Mouse (Mus musculus) macrophage (primary cell): ENCODE results near the gene Svbp. TPM values are rescaled to one million over a fixed set of nuclear protein-coding genes. Genes with fewer than 3 reads are reported as not detected.

Experiments
- H3K27ac ChIP-seq: fragments of 350-480 bp; formaldehyde crosslinking; 2 replicates; pipeline ENCODE4 v1.9.0; 2021
- H3K36me3 ChIP-seq: fragments of 350-480 bp; formaldehyde crosslinking; 2 replicates; pipeline ENCODE4 v1.9.0; 2021; ENCODE audit errors: inconsistent target
- H3K4me3 ChIP-seq: fragments of 350-480 bp; formaldehyde crosslinking; 2 replicates; pipeline ENCODE4 v1.9.0; 2021; ENCODE audit errors: inconsistent target
- H3K79me2 ChIP-seq: fragments of 350-480 bp; formaldehyde crosslinking; 2 replicates; pipeline ENCODE4 v1.9.0; 2021; ENCODE audit errors: inconsistent target
- WGBS: methylation state at CpG from one replicate; pipeline ENCODE4 v1.1.7; 2026; ENCODE audit warnings: inconsistent platforms; ENCODE audit not compliant: missing documents; 5-methylcytosine and 5-hydroxymethylcytosine counted together
- polyA plus RNA-seq: library from polyadenylated mRNA; stranded (reverse); fragments of 250-400 nt; gene quantifications from 3 replicates; pipeline ENCODE4 v1.2.4, GENCODE M21; 2018; ENCODE audit warnings: inconsistent platforms
- total RNA-seq, 78 experiments: library from RNA; depleted of rRNA; stranded (reverse); fragments of 250-400 nt; gene quantifications; 1 replicate in 9 of 78; 2 replicates in 24 of 78; 3 replicates in 43 of 78; 4 replicates in 2 of 78; pipeline ENCODE4 v1.2.4; 2018; ENCODE audit warnings: inconsistent platforms in 56 of 78

Svbp gene
- total RNA-seq (2018; cell fraction: chromatin; rRNA removed): 10 to 100 TPM in 1 of 26 experiments, 1 to 10 TPM in 19, not detected in 6; 1.4 to 10.4 (median 3.1) TPM
- 10 to 100 TPM; 18.2 to 57.1 (median 31.6) TPM for total RNA-seq (2018; cell fraction: cytosol; rRNA removed)
- total RNA-seq (2018; cell fraction: nucleus; rRNA removed): 10 to 100 TPM in 10 of 26 experiments, 1 to 10 TPM in 16; 1.1 to 16.9 (median 7.9) TPM
- 6.9 to 28.4 TPM (median 27.3 TPM) in 3 replicates for polyA plus RNA-seq

DNA sequence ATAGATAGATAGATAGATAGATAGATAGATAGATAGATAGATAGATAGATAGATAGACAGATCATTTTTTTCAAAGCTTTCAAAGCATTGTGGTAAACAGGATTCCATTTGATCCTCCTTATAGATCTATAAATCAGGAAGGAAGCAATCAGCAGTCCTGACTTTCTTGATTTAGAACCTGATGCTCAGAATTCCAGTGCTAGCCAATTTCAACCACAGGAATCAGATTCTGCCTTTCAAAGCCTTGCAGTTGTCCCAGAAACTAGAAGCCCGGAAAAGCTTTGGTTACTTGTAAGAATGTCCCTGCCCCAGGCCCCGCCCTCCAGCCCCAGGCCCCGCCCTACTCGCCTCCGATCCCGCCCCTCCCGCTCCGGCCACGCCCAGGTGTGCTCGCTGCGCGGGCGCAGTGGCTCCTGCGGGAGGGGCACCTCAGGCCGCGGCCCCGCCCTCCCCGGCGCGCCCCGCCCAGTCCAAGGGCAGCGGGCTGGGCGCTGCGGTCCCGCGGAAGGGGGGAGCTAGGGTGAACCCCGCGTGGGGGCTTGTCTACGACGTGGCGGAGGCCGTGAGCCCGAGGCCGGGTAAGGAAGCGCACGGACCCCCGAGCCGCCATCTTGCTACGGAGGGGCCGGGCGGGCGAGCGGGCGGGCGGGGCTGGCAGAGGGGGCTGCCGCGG lies at the start of gene Svbp:
Svbp (plus strand) TSS at position 398 of the 673 bp plus-strand sequence.
- Histone ChIP-seq H3K36me3 (no peaks in the 10 kb centered on the region; the same call in 1 of the 2 replicates), H3K79me2 (no peaks in the 10 kb centered on the region), H3K4me3 (peak within 1 kb of the TSS; percentile 49), H3K27ac (no peak within 1 kb of the TSS)
- under 1% methylated on average over 41 of the region's 47 CpGs for WGBS

DNA sequence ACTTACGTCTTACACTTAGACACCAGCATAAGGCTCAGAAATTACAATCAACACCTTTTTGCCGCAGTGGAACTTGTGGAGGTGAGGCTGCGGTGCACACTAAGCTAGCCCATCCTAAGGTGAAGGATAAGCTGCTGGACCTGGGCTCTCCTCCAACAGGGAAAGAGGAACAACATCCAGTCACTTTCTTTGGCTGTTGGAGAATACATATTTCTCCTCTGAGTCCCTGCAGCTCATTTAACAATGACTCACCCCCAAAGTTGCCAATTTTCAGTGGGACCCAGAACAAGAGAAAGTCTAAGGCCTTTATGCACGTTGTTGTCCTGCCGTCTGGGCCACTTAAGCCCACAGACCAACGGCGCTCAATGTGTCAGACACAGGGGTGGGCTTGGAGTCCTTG lies 48.3 kb upstream of the Svbp start:
- Histone ChIP-seq H3K79me2 (no peaks in the 10 kb centered on the region), H3K36me3 (no peaks in the 10 kb centered on the region), H3K27ac (no peak overlapping the region), H3K4me3 (no peak overlapping the region)
- 92% methylated on average over 7 of the region's 7 CpGs for WGBS

DNA sequence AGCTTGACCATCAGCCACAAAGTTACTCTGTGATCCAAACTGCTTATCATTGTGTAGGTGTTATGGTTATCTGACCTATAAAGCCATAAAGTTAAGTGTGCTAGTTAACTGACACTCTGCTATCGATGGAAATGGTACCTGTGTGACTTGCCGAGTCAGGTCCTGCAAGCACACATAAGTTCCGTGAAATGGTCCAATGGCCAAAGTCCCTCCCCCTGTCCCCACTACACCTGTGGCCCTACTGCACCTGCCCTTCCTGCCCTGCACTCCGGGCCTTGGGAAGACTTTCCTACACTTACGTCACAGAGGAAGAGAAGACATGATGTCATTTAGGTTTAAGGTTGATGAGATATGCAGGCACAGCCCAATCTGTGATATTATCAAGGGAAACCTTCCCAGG lies 47.8 kb upstream of the Svbp start:
- no peak overlapping the region for H3K27ac ChIP-seq
- no peaks in the 10 kb centered on the region for H3K36me3 ChIP-seq
- H3K4me3 ChIP-seq: no peak overlapping the region
- H3K79me2 ChIP-seq: no peaks in the 10 kb centered on the region
- 93% methylated on average over 5 of the region's 5 CpGs for WGBS

DNA sequence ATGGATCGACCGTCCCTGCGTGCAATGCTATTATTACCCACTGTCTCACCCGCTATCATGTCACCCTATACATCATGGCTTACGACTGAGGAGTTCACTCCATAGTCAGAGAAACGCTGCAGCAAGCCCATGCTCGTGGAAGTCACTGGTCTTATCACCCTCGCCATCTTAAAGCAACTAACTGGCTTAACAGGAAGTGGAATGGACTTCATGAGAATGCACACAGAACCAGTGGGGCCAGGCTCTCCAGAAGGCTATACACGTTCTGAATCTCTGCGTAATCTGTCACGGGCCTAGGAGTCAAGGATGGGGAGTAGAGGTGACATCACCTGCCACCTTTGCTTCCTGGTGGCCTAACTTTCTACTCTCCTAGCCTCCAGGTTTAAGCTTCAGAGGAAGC lies 46.4 kb upstream of the Svbp start:
- 81% methylated on average over 11 of the region's 11 CpGs for WGBS

DNA sequence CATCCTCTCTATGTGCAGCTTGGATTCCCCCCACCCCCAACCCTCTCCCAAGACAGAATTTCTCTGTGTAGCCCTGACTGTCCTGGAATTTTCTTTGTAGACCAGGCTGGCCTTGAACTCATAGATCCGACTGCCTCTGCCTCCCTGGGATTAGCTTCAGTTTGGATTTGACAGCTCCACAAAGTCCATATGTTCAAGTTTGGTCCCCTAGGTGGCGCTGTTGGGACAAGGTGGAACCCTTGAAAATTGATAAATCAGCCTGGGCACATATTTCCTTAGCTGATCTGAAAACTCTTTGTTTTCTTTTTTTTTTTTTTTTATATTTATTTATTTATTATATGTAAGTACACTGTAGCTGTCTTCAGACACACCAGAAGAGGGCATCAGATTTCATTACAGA lies 37.9 kb upstream of the Svbp start:
- Histone ChIP-seq H3K4me3 (no peak overlapping the region), H3K36me3 (no peaks in the 10 kb centered on the region), H3K27ac (no peak overlapping the region), H3K79me2 (no peaks in the 10 kb centered on the region)
- 29% methylated on average over 2 of the region's 2 CpGs for WGBS

More for the DNA sequence above, 46.4 kb upstream of the Svbp start:
- H3K36me3 ChIP-seq: no peaks in the 10 kb centered on the region
- no peak overlapping the region for H3K27ac ChIP-seq
- no peak overlapping the region for H3K4me3 ChIP-seq
- no peaks in the 10 kb centered on the region for H3K79me2 ChIP-seq

DNA sequence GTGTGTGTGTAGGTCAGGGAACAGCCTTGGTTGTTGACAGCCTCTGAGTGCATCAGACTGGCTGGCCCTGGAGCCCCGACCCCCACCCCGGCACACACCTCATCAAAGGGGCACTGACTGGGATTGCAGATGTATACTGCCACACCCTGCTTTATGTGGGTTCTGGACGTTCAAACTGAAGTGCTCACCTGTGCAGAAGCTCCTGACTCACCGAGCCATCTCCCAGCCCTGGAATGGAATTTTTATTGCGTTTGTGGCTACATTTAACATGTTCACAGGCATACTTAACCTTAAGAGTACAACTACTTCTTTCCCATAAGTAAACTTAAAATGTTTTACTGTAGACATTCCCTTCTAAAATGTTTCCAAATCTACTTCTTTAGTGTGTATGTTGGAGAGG lies 37.2 kb upstream of the Svbp start:
- Histone ChIP-seq H3K79me2 (no peaks in the 10 kb centered on the region), H3K4me3 (no peak overlapping the region), H3K27ac (no peak overlapping the region), H3K36me3 (no peaks in the 10 kb centered on the region)
- 83% methylated on average over 5 of the region's 5 CpGs for WGBS

DNA sequence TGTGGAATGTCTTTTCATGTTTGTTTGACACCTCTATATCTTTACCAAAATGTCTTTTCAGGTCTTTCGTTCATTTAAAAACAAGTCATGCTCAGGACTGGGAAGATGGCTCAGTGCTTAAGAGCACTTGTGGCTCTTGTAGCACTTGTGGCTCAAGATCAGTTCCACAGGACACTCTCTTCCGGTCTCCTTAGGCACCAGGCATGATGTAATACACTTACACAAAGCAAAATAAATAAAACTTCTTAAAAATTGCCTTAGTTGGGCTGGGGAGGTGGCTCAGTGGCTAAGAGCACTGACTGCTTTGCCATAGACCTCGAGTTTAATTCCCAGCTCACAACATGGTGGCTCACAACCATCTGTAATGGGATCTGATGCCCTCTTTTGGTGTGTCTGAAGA lies 33.7 kb upstream of the Svbp start:
- no peak overlapping the region for H3K27ac ChIP-seq
- H3K4me3 ChIP-seq: no peak overlapping the region
- 90% methylated on average over 3 of the region's 3 CpGs for WGBS
- H3K79me2 ChIP-seq: no peaks in the 10 kb centered on the region
- no peaks in the 10 kb centered on the region for H3K36me3 ChIP-seq

DNA sequence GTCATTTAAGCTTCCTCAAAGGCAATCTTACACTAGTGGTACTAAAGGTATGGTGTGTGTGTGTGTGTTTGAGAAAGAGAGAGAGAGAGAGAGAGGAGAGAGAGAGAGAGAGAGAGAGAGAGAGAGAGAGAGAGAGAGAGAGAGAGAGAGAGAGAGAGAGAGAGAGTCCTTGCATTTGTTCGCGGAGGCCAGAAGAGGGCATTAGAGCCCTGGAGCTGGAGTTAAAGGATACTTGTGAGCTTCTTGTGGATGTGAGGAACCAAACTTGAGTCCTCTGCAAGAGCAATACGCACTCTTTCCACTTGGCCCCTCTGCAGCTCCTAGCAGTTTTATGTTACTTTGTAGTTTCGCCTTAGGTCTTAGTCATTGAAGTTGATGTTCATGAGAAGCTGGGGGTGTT lies 32.1 kb upstream of the Svbp start:
- Histone ChIP-seq H3K4me3 (no peak overlapping the region), H3K79me2 (no peaks in the 10 kb centered on the region), H3K27ac (no peak overlapping the region), H3K36me3 (no peaks in the 10 kb centered on the region)
- WGBS: 96% methylated on average over 2 of the region's 4 CpGs

DNA sequence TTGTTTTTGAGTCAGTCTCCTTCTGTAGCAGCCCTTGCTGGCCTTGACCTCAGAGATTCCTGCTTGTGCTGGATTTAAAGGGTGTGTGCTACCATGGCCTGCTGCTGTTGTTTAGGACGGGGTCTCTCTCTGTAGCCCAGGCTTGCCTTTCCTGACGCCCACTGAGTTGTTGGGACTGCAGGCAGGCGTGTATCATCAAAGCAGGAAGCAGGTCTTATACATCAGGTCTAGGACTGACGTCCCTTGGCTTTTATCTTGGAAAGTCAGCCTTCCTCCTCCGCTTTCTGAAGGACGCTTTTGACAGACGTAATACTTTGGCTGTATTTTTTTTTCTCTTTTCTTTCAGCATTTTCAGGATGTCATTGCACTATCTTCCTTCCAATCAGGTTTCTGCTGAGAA lies 29.2 kb upstream of the Svbp start:
- H3K36me3 ChIP-seq: no peaks in the 10 kb centered on the region; the same call in 1 of the 2 replicates
- H3K27ac ChIP-seq: no peak overlapping the region
- H3K79me2 ChIP-seq: no peaks in the 10 kb centered on the region
- no peak overlapping the region for H3K4me3 ChIP-seq
- WGBS: 78% methylated on average over 7 of the region's 7 CpGs

DNA sequence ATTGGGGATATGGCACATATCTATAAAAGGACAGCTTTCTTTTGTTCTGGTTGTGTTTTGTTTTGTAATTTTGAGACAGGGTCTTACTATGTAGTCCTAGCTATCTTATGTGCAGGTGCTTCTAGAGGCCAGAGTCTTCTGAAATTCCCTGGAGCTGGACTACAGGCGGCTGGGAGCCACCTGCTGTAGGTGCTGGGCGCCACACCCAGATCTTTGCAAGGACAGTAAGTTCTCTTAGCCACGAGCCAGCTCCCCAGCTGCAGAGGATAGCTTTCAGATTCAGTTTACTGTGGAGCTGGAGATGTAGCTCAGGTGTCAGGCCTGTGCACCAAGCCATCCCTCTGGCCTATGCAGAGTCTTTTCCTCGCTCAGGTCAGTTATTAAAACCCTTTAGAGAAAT lies 28.0 kb upstream of the Svbp start:
- H3K4me3 ChIP-seq: no peak overlapping the region
- H3K27ac ChIP-seq: no peak overlapping the region
- 91% methylated on average over 4 of the region's 4 CpGs for WGBS
- no peaks in the 10 kb centered on the region; the same call in 1 of the 2 replicates for H3K36me3 ChIP-seq
- no peaks in the 10 kb centered on the region for H3K79me2 ChIP-seq

DNA sequence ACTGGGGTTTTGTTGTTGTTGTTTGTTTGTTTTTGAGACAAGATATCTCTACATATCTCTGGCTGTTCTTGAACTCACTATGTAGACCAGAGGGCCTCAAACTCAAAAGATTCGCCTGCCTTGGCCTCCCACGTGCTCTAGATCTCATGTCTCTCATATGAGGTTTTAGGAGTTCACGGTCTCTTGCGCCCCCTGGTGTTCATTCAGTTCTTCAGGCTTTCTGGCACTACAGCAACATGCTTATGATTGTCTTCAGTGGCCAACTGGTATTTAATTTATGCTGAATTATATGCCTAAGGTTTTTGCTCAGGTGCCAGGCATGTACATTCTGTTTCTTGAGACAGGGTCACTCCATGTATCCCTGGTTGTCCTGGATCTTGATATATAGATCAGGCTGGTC lies 27.4 kb upstream of the Svbp start:
- Histone ChIP-seq H3K36me3 (no peaks in the 10 kb centered on the region; the same call in 1 of the 2 replicates), H3K79me2 (no peaks in the 10 kb centered on the region), H3K4me3 (no peak overlapping the region), H3K27ac (no peak overlapping the region)
- 2% methylated on average over 4 of the region's 4 CpGs for WGBS

DNA sequence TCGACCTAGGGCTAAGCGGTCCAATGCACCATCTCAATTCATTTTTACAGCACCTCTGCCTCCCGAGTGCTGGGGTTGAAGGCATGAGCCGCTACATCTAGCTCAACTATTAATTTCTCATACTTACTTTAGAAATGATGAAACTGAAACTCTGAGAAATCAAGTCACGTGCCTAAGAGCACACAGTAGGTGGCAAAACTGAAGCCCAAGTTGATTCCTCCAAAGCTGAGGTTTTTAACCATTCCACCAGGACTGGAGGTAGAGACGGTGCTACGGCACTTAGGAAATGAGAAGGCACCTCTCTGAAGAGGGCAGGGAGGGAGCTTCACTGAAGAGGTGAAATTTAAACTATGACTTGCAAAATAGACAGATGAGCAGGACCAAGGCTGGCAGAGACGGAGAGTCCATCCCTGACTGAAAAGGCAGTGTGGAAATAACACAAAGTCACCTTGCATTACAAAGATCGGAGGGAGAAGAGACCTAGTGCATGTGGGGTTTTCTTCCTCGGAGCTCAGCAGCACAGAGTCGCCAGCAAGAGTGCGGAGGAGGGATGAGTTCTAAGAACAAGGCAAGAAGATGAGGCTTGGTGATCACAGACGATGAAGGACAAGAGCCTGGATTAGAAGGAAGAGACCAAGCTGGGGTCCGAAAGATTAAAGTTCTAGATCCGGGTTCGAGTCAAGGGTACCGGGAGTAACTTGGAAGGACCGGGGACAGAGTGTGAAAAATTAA lies 22.0 kb upstream of the Svbp start:
- H3K36me3 ChIP-seq: no peaks in the 10 kb centered on the region; the same call in 1 of the 2 replicates
- no peaks in the 10 kb centered on the region for H3K79me2 ChIP-seq
- 26% methylated on average over 18 of the region's 18 CpGs for WGBS
- no peak overlapping the region for H3K27ac ChIP-seq
- H3K4me3 ChIP-seq: peak overlapping the region; percentile 91

DNA sequence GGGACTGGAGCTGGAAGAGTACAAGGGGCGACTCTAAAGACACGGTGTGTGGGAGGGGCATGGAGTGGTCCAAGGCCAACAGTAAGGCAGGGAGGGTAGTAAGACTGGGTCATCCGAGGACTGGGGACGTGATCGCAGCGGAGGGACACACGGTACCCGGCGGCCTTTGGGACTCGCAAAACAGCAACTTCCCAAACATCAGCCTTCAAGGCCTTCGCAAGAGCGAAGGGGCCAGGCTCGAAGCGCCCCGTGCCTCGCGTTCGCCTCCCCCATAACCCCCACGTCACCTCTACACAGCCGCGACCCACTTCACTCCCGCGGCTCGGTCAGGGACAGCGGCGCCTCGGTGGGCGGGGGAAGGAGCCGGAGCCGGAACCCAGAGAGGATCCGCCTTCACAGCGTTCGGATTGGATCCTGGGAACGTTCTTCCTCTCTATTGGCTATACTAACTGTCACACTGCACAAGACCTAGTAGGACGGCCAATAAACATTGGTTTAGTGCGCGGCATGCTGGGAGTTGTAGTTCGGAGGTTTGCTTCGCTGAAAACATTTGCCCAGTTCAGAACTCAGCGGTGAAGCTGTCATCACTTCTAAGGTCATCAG lies 21.2 kb upstream of the Svbp start, which contains the start of gene Zfp691:
Zfp691 (minus strand) TSS at position 345 of the 603 bp plus-strand sequence.
- H3K36me3 ChIP-seq: no peaks in the 10 kb centered on the region; the same call in 1 of the 2 replicates
- no peaks in the 10 kb centered on the region for H3K79me2 ChIP-seq
- peak within 1 kb of the TSS; percentile 91 for H3K4me3 ChIP-seq
- WGBS: under 1% methylated on average over 40 of the region's 40 CpGs
- no peak within 1 kb of the TSS for H3K27ac ChIP-seq

DNA sequence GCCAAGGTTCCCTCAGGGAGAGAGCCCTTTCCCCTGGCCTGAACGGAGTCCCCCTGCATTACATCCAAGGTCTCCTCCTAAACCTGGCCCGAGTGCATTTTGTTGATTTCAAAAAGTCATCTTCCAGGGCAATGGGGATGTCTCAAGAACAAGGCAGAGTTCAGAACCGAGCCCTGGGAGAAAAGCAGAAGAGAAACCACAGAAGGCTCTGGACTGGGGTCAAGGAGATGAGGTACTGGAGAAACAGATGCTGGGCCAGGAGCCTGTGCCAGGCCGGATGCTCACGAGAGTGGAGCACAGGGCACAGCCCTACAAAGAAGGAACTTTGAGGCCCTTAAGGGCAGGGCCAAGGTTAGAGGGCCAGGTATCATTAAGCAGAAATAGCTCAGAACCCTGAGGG lies 17.4 kb upstream of the Svbp start:
- H3K36me3 ChIP-seq: no peaks in the 10 kb centered on the region
- H3K4me3 ChIP-seq: no peak overlapping the region
- WGBS: 50% methylated on average over 5 of the region's 5 CpGs
- no peaks in the 10 kb centered on the region for H3K79me2 ChIP-seq
- no peak overlapping the region for H3K27ac ChIP-seq

DNA sequence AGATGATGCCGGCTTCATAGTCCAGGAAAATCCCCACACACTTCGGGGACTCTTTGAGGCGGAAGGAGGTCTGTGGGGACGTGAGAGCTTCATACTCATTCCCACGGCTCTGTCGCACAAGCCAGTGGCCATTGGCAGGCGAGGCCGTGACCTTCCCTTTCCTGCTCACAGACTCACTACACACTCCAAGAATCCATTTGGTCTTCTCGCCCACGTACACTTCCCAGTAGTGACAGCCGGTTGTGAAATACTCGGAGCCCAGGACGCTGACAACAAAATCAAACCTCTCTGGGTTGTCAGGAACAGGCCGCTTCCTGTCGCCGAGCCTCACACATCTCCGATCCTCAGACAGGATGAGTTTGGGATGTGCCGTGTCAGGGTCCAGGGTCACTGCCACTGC lies 16.8 kb upstream of the Svbp start:
- Histone ChIP-seq H3K4me3 (no peak overlapping the region), H3K27ac (no peak overlapping the region), H3K36me3 (no peaks in the 10 kb centered on the region), H3K79me2 (no peaks in the 10 kb centered on the region)
- WGBS: 90% methylated on average over 18 of the region's 18 CpGs
